Mouse (Mus musculus) brain, embryonic 14.5 days (tissue): ENCODE measurements at regions not wholly inside any gene's neighbourhood (a gene's known extent, or its start where the extent isn't known, plus 50 kb on each side); places are given as distances from the start of the nearest gene placed in this dataset.

Experiments used
- CTCF ChIP-seq: fragments of 200-500 bp; IDR thresholded peaks from 2 replicates; pipeline ENCODE4 v1.5.1; 2012; ENCODE audit warnings: inconsistent platforms, mild to moderate bottlenecking, moderate library complexity, borderline replicate concordance; ENCODE audit not compliant: insufficient read depth, insufficient read length; ENCODE audit errors: extremely low read depth
- POLR2A ChIP-seq: fragments of 200-500 bp; IDR thresholded peaks from 2 replicates; pipeline ENCODE4 v1.6.1; 2012; ENCODE audit warnings: mild to moderate bottlenecking, inconsistent platforms, borderline replicate concordance; ENCODE audit not compliant: poor library complexity, insufficient read depth, insufficient read length, severe bottlenecking; ENCODE audit errors: extremely low read depth

DNA sequence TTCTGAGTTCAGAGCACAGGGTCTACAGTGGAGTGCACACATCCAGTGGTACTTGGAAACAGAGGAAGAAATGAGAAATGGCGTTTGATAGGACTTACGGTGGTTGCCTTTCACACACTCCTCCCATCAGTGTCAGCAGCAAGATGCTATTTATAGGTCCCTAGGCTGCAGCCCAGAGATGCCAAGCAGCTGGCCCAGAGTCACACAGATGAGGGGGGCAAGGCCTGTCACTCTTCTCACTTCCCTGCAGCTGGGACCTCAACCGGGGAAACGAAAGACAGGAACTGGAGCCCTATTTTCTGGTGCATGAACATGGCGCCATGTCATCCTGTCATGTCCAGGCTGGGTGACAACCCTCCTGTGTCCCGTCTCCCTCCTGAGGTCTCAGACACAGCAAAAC lies 71.3 kb upstream of the Crhr1 start:
- no peak for TF ChIP-seq CTCF
- TF ChIP-seq POLR2A: no peak
